Mouse (Mus musculus) hindbrain, postnatal 0 days (tissue): Measurements from ENCODE around the gene Rspo1. TPM values are rescaled to one million over a fixed set of nuclear protein-coding genes. Genes with fewer than 3 reads are reported as not detected.

Source experiments
- ATAC-seq: fragments of 200-750 bp; cut with Nextera tagmentation; 2 replicates; pipeline ENCODE4 v1.8.0; 2017; ENCODE audit warnings: mild to moderate bottlenecking, moderate TSS enrichment, moderate library complexity
- DNase-seq: peaks from one replicate; pipeline ENCODE4 v3.0.0-alpha.2; 2015; ENCODE audit warnings: low spot score
- H3K27ac ChIP-seq: fragments of 300-500 bp; sonication (generic); 2 replicates; pipeline ENCODE4 v1.5.1; 2014; ENCODE audit warnings: mild to moderate bottlenecking
- H3K27me3 ChIP-seq: fragments of 300-500 bp; sonication (generic); 2 replicates; pipeline ENCODE4 v1.6.1; 2014; ENCODE audit warnings: low read length, mixed read lengths; ENCODE audit not compliant: insufficient read depth
- H3K36me3 ChIP-seq: fragments of 300-500 bp; sonication (generic); 2 replicates; pipeline ENCODE4 v1.6.1; 2014; ENCODE audit warnings: low read length, mixed read lengths; ENCODE audit not compliant: insufficient read depth
- H3K4me1 ChIP-seq: fragments of 300-500 bp; sonication (generic); 2 replicates; pipeline ENCODE4 v1.6.1; 2014; ENCODE audit warnings: antibody characterized with exemption, low read length, mixed read lengths; ENCODE audit not compliant: insufficient read depth
- H3K4me2 ChIP-seq: fragments of 300-500 bp; sonication (generic); 2 replicates; pipeline ENCODE4 v1.6.1; 2014; ENCODE audit warnings: low read depth, mild to moderate bottlenecking, low read length, moderate library complexity, mixed read lengths
- H3K4me3 ChIP-seq: fragments of 300-500 bp; sonication (generic); 2 replicates; pipeline ENCODE4 v1.5.1; 2014; ENCODE audit warnings: low read length
- H3K9ac ChIP-seq: fragments of 300-500 bp; sonication (generic); replicated peaks from 2 replicates; pipeline ENCODE4 v1.6.1; 2014; ENCODE audit warnings: mild to moderate bottlenecking, low read length, moderate library complexity, mixed read lengths
- H3K9me3 ChIP-seq: fragments of 300-500 bp; sonication (generic); 2 replicates; pipeline ENCODE4 v1.6.1; 2016; ENCODE audit warnings: low read length, mixed read lengths
- CTCF ChIP-seq: IDR thresholded peaks from 2 replicates; pipeline ENCODE4 v1.5.1; 2016; ENCODE audit warnings: antibody characterized with exemption, control low read depth, low read depth
- WGBS: fragments of 180-500 bp; shearing (Covaris S2); extraction: QIAGEN DNeasy Blood & Tissue Kit; methylation state at CpG from one replicate; pipeline ENCODE4 v1.1.7; 2014; 5-methylcytosine and 5-hydroxymethylcytosine counted together
- polyA plus RNA-seq: library from polyadenylated mRNA; unstranded; fragments of >200 nt; fragmentation: Nextera tagmentation; extraction: Ambion mirVana; gene quantifications from 2 replicates; pipeline ENCODE4 v1.2.1, GENCODE M21; 2015
- total RNA-seq: library from RNA; depleted of rRNA; stranded (reverse); fragments of >200 nt; gene quantifications from 2 replicates; pipeline ENCODE4 v1.2.3, GENCODE M21; 2014

Gene Rspo1
- total and polyA plus RNA-seq, 2 experiments from 2014 or later = 0.95 to 13.6 TPM

DNA sequence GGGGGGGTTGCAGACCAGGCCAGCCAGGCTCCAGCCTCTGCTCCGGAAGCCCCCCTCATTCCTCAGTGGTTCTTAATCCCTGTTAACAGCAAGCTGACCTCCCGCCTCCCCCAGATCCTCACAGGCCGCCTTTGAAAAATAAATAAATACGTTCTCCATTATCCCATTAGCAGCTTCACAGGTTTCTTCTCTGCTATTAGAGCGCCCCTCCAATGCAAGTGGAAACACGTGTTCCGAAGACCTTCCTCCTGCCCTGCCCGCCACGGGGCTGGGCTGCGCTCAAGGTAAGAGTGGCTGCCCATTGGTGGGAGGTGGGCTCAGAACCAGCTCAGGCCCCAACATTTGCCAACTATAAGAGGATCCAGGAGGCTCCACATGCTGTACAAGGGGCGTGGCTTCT lies 23.7 kb upstream of the Rspo1 start:
- no peaks in the 10 kb centered on the region for H3K4me1 ChIP-seq
- 74% methylated on average over 11 of the region's 11 CpGs for WGBS
- H3K27me3 ChIP-seq = no peaks in the 10 kb centered on the region
- no peaks in the 10 kb centered on the region for H3K36me3 ChIP-seq
- no peak overlapping the region for H3K27ac ChIP-seq
- no peaks in the 10 kb centered on the region for H3K9me3 ChIP-seq
- no peak overlapping the region for H3K4me2 ChIP-seq
- no peak for ATAC-seq
- H3K9ac ChIP-seq = no peak overlapping the region
- no peak for TF ChIP-seq CTCF
- no peak for DNase-seq
- no peak overlapping the region for H3K4me3 ChIP-seq

- no peak for DNase-seq
Measured at GRCm38 (mm10) chr4:124964912-124965599, 21.2 kb upstream of the Rspo1 start.

GRCm38 (mm10) chr4:124968711-124969110 lies 17.5 kb upstream of the Rspo1 start:
- no peak for DNase-seq
- no peaks in the 10 kb centered on the region for H3K27me3 ChIP-seq
- WGBS = 41% methylated on average over 5 of the region's 6 CpGs
- no peak overlapping the region for H3K4me2 ChIP-seq
- ATAC-seq = no peak
- no peak overlapping the region for H3K4me3 ChIP-seq
- no peak overlapping the region for H3K27ac ChIP-seq
- H3K9ac ChIP-seq = no peak overlapping the region
- 0 out of 2 replicates have a peak, but pooled peaks cover 5% of the 10 kb centered on the region for H3K4me1 ChIP-seq
- no peaks in the 10 kb centered on the region for H3K9me3 ChIP-seq
- no peak for TF ChIP-seq CTCF
- H3K36me3 ChIP-seq = no peaks in the 10 kb centered on the region

More at GRCm38 (mm10) chr4:124964912-124965599, 21.2 kb upstream of the Rspo1 start:
- Histone ChIP-seq H3K36me3 (no peaks in the 10 kb centered on the region), H3K4me3 (no peak overlapping the region), H3K9ac (no peak overlapping the region; the same call in 1 of the 2 replicates), H3K4me2 (no peak overlapping the region), H3K9me3 (no peaks in the 10 kb centered on the region), H3K27ac (no peak overlapping the region), H3K27me3 (no peaks in the 10 kb centered on the region), H3K4me1 (no peaks in the 10 kb centered on the region)
- WGBS = 9% methylated on average over 8 of the region's 8 CpGs
- no peak for TF ChIP-seq CTCF
- no peak for ATAC-seq

GRCm38 (mm10) chr4:124969219-124969848 lies 16.9 kb upstream of the Rspo1 start:
- no peak overlapping the region for H3K4me2 ChIP-seq
- no peaks in the 10 kb centered on the region for H3K9me3 ChIP-seq
- 64% methylated on average over 7 of the region's 7 CpGs for WGBS
- ATAC-seq (no peak), DNase-seq (no peak)
- no peak for TF ChIP-seq CTCF
- 0 out of 2 replicates have a peak, but pooled peaks cover 5% of the 10 kb centered on the region for H3K4me1 ChIP-seq
- no peaks in the 10 kb centered on the region for H3K27me3 ChIP-seq
- no peaks in the 10 kb centered on the region for H3K36me3 ChIP-seq
- H3K4me3 ChIP-seq = no peak overlapping the region
- no peak overlapping the region for H3K27ac ChIP-seq
- H3K9ac ChIP-seq = no peak overlapping the region

DNA sequence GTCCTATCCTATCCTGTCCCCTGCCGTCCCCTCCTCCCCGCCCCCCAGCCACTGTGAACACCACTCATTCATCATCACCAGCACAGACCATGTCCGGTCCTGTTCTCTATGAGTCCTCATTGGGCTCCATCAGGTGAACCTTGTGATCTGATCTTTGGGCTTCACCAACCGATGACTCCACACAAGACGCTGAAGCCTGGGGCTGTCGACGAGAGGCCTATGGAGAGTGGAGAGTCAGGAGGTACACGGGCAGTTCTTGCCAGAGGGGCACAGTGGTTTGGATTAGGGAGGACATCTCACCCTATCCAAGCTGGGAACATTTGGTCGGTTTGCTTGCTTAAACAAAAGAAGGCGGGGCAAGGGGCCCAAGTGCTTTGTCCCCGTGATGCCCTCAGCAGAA lies 16.0 kb upstream of the Rspo1 start:
- ATAC-seq = no peak
- H3K4me2 ChIP-seq = no peak overlapping the region
- no peak overlapping the region for H3K4me3 ChIP-seq
- H3K27ac ChIP-seq = 0 out of 2 replicates have a peak overlapping the region, but pooled peaks have one; percentile 4
- H3K27me3 ChIP-seq = no peaks in the 10 kb centered on the region
- DNase-seq = no peak
- no peaks in the 10 kb centered on the region for H3K9me3 ChIP-seq
- TF ChIP-seq CTCF = no peak
- WGBS = 74% methylated on average over 11 of the region's 11 CpGs
- no peak overlapping the region for H3K9ac ChIP-seq
- H3K4me1 ChIP-seq = 0 out of 2 replicates have a peak, but pooled peaks cover 5% of the 10 kb centered on the region
- H3K36me3 ChIP-seq = no peaks in the 10 kb centered on the region

- Histone ChIP-seq H3K9ac (no peak overlapping the region), H3K27me3 (no peaks in the 10 kb centered on the region), H3K4me1 (0 out of 2 replicates have a peak, but pooled peaks cover 5% of the 10 kb centered on the region), H3K4me2 (no peak overlapping the region), H3K4me3 (no peak overlapping the region), H3K27ac (0 out of 2 replicates have a peak overlapping the region, but pooled peaks have one; percentile 4), H3K36me3 (no peaks in the 10 kb centered on the region), H3K9me3 (no peaks in the 10 kb centered on the region)
- peak; percentile 59 for DNase-seq
- no peak; the same call in 1 of the 2 replicates for ATAC-seq
- no peak for TF ChIP-seq CTCF
- WGBS = 22% methylated on average over 5 of the region's 5 CpGs
Measured at GRCm38 (mm10) chr4:124970677-124971076, 15.6 kb upstream of the Rspo1 start.

GRCm38 (mm10) chr4:124971094-124971493 lies 15.1 kb upstream of the Rspo1 start:
- Histone ChIP-seq H3K9me3 (no peaks in the 10 kb centered on the region), H3K27ac (no peak overlapping the region), H3K4me3 (no peak overlapping the region), H3K36me3 (no peaks in the 10 kb centered on the region), H3K4me1 (0 out of 2 replicates have a peak, but pooled peaks cover 5% of the 10 kb centered on the region), H3K4me2 (no peak overlapping the region), H3K27me3 (no peaks in the 10 kb centered on the region), H3K9ac (no peak overlapping the region)
- DNase-seq = no peak
- ATAC-seq = no peak
- no peak for TF ChIP-seq CTCF
- WGBS = 85% methylated on average over 8 of the region's 8 CpGs
